Mouse (Mus musculus): ENCODE measurements around the gene Twist2. TPM values are rescaled to one million over a fixed set of nuclear protein-coding genes. Genes with fewer than 3 reads are reported as not detected.
A peak's percentile ranks its signal among the peaks of the same experiment; 100 is the strongest.

Gene Twist2
- polyA plus RNA-seq, 1 experiment = 1.9 TPM

DNA sequence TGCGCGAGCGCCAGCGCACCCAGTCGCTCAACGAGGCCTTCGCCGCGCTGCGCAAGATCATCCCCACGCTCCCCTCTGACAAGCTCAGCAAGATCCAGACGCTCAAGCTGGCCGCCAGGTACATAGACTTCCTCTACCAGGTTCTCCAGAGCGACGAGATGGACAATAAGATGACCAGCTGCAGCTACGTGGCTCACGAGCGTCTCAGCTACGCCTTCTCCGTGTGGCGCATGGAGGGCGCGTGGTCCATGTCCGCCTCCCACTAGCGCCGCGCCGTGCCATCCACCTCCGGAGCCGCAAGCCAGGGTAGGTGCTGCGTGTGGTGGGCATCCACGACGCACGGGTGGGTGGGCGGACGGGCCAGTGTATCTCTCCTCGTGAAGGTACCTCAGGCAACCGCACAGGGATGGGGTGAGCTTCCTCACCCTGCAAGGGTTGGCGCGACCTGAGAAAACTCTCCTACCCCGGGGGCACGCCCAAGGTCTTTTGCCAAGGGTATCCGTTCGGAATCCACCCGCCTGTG, 644 bp downstream of the Twist2 start:
- TF ChIP-seq POLR2A (IDR thresholded peaks at IDR 0.05; ENCODE audit: borderline replicate concordance, control insufficient read depth, low read depth, low read length) (no peak), CTCF (IDR thresholded peaks at IDR 0.05; ENCODE audit: control insufficient read depth, insufficient read depth, low read length) (no peak)
- 8% methylated on average over 45 of the region's 45 CpGs for WGBS
- no peak overlapping the region for H3K27ac ChIP-seq (ENCODE audit: control insufficient read depth, insufficient read depth, low read depth, low read length, poor library complexity)
- no peaks in the 10 kb centered on the region for H3K4me1 ChIP-seq (ENCODE audit: control insufficient read depth, insufficient read depth, low read length)
- H3K4me3 ChIP-seq (replicated peaks; ENCODE audit: control insufficient read depth, low read depth, low read length) = no peak overlapping the region

DNA sequence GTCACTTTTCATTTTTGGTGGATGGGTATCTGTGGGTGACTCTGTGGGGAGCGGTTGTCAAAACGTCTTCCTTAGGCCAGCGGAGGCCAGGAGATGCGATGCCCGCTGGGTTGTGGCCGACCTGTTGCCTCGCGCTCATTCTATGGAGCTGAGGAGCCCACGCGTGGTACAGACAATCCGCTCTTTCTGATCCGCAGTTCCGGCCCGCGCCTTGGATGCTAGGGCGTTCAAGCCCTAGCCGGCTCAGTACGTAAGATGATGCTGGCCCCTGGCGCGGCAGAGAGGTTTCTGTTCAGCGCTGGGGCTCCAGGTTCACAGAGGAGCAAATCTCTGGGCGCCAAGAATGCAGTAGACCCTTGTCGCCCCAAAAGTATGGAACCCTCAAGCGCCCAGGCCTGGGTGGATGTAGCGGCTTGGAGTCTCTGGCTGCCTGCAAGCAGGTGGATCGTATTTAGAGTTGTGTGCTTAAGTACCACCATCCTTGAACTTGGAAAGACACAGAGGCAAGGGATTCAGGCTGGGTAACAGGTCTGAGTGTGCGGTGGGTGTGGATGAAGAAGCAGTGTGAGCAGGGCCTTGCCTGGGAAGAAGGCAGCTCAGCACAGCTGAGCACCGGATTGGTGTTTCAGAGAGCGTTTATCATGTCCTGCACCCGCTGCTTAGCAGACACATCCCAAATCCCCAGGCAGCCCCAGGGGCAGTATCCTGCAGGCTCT, 1.3 kb downstream of the Twist2 start:
- Histone ChIP-seq H3K27ac (ENCODE audit: control insufficient read depth, insufficient read depth, low read depth, low read length, poor library complexity) (no peak overlapping the region), H3K4me1 (ENCODE audit: control insufficient read depth, insufficient read depth, low read length) (no peaks in the 10 kb centered on the region), H3K4me3 (replicated peaks; ENCODE audit: control insufficient read depth, low read depth, low read length) (no peak overlapping the region)
- TF ChIP-seq POLR2A (IDR thresholded peaks at IDR 0.05; ENCODE audit: borderline replicate concordance, control insufficient read depth, low read depth, low read length) (no peak), CTCF (IDR thresholded peaks at IDR 0.05; ENCODE audit: control insufficient read depth, insufficient read depth, low read length) (no peak)
- WGBS = 14% methylated on average over 30 of the region's 30 CpGs

DNA sequence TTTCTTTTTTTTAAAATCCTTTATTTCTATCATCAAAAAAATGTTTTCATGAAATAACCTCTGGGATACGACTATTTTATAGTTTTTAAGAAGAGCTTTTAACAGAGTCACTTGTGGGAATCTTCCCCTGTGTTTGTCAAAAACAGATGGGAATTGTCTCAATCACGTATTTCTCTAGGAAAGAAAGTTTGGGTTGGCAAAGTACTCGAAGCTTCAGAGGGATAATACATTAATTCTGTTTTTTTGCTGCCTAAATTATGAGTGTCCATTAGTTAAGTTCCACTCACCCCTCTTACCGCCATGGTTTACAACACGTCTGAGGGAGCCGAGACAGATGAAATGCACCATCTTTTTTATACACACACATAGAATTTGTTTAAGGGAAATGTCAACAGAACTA, 2.2 kb downstream of the Twist2 start:
- TF ChIP-seq POLR2A (IDR thresholded peaks at IDR 0.05; ENCODE audit: borderline replicate concordance, control insufficient read depth, low read depth, low read length) (no peak), CTCF (IDR thresholded peaks at IDR 0.05; ENCODE audit: control insufficient read depth, insufficient read depth, low read length) (no peak)
- H3K27ac ChIP-seq (ENCODE audit: control insufficient read depth, insufficient read depth, low read depth, low read length, poor library complexity) = no peak overlapping the region
- 69% methylated on average over 6 of the region's 6 CpGs for WGBS
- H3K4me1 ChIP-seq (ENCODE audit: control insufficient read depth, insufficient read depth, low read length) = no peaks in the 10 kb centered on the region
- no peak overlapping the region for H3K4me3 ChIP-seq (replicated peaks; ENCODE audit: control insufficient read depth, low read depth, low read length)

DNA sequence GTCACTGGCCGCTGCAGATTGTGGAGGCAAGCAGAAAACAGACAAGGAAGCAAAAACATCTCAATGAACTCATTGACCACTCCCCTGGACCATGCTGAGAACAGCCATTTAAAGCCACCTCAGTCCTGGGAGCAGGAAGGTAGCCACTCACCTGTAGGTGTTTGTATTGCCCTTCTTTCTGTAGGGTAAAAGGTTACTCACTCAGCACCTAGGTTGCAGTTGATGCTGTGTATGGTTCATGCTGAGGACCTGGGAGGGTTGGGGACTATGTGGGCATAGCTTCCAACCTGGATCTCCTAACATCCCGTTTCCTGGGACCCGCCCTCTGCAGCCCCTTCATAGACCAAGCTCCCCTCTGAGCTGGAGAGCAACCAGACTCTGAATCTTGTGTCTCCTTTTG, 14.8 kb downstream of the Twist2 start:
- H3K4me3 ChIP-seq (replicated peaks; ENCODE audit: control insufficient read depth, low read depth, low read length) = no peak overlapping the region
- WGBS = 54% methylated on average over 3 of the region's 3 CpGs
- H3K4me1 ChIP-seq (ENCODE audit: control insufficient read depth, insufficient read depth, low read length) = no peaks in the 10 kb centered on the region
- no peak for TF ChIP-seq POLR2A (IDR thresholded peaks at IDR 0.05; ENCODE audit: borderline replicate concordance, control insufficient read depth, low read depth, low read length)
- H3K27ac ChIP-seq (ENCODE audit: control insufficient read depth, insufficient read depth, low read depth, low read length, poor library complexity) = no peak overlapping the region

DNA sequence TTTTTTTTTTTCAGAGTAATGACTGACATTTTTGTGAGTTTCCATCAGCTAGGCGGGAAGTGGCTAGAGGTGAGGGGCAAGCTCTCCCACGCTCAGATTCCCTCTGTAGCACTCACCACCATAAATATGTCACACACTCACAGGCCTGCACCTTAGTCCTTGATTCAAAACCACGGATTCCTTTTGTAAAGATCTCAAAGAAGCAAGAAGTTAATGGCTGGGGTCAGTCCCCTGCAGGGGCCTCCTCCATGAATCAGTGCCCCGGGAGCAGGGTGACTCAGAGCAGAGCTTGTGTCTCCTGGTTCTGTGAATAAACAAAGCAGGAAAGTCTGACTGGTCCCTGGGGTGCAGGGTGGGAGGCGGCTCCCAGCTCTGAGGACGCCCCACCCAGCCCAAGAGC, 15.3 kb downstream of the Twist2 start:
- H3K27ac ChIP-seq (ENCODE audit: control insufficient read depth, insufficient read depth, low read depth, low read length, poor library complexity) = no peak overlapping the region
- no peaks in the 10 kb centered on the region for H3K4me1 ChIP-seq (ENCODE audit: control insufficient read depth, insufficient read depth, low read length)
- 20% methylated on average over 6 of the region's 6 CpGs for WGBS
- TF ChIP-seq POLR2A (IDR thresholded peaks at IDR 0.05; ENCODE audit: borderline replicate concordance, control insufficient read depth, low read depth, low read length) = no peak
- no peak for TF ChIP-seq CTCF (IDR thresholded peaks at IDR 0.05; ENCODE audit: control insufficient read depth, insufficient read depth, low read length)
- H3K4me3 ChIP-seq (replicated peaks; ENCODE audit: control insufficient read depth, low read depth, low read length) = no peak overlapping the region

DNA sequence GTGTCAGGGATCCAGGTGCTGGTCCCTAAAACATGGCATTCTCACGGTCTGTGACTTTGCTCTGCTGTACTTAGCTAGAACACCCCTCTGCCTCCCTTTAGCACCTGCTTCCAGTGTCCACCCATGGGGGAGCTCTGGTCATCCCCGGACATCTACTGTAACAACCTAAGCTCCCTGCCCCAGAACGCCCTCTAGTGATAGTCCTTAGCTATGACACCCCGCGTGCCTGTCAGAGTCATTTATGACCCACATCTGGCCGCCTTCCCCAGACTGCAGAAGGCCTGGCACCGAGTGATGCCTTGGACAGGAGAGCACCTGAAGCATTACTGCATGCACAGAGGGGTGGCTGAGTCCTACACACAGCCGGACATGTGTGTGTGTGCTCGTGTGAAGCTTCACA, 18.0 kb downstream of the Twist2 start:
- 52% methylated on average over 9 of the region's 9 CpGs for WGBS
- H3K27ac ChIP-seq (ENCODE audit: control insufficient read depth, insufficient read depth, low read depth, low read length, poor library complexity) = no peak overlapping the region
- TF ChIP-seq CTCF (IDR thresholded peaks at IDR 0.05; ENCODE audit: control insufficient read depth, insufficient read depth, low read length) = peak; percentile 22; the same call in 1 of the 2 replicates
- TF ChIP-seq POLR2A (IDR thresholded peaks at IDR 0.05; ENCODE audit: borderline replicate concordance, control insufficient read depth, low read depth, low read length) = no peak
- no peak overlapping the region for H3K4me3 ChIP-seq (replicated peaks; ENCODE audit: control insufficient read depth, low read depth, low read length)
- no peaks in the 10 kb centered on the region for H3K4me1 ChIP-seq (ENCODE audit: control insufficient read depth, insufficient read depth, low read length)

DNA sequence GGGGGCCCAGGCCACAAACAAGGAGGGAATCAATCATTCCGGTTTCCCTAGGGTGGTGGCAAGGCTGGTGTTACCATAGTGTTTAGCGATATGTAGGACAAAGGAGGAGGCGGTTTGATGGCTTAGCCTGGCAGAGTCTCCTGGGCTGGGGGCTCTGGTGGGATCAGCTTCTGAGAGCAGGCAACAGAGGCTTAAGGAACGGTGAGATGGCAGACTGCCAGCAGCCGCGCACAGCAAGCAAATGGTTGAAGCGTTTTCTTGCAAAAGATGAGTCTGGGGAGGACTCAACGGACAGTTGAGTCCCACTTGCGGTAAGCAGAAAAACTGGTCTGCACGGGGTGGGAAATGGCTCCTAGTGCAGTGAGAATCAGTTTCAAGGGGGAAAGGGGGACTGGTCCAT, 19.3 kb downstream of the Twist2 start:
- no peak for TF ChIP-seq POLR2A (IDR thresholded peaks at IDR 0.05; ENCODE audit: borderline replicate concordance, control insufficient read depth, low read depth, low read length)
- TF ChIP-seq CTCF (IDR thresholded peaks at IDR 0.05; ENCODE audit: control insufficient read depth, insufficient read depth, low read length) = no peak
- 79% methylated on average over 10 of the region's 10 CpGs for WGBS

DNA sequence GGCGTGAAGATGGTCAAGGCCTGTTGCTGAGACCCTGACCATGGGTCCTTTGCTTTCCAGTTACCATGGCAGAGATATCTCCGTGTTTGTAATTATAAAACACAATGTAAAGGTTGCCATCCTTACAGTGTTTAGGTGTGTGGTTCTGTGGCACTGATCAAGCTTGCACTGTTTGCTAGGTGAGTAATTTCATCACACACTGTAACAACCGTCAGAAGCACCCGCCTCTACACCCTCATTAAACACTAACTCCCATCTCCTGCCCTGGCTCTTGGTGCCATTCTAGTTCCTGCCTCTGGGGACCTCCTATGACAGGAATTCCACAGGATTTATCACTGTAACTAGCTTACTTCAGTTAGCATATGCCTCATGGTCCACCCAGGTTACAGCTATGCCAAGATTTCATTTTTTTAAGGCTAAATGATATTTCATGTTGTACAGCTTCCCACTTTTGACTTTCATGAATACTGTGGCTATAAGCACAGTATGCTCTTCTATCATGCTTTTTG, 21.1 kb downstream of the Twist2 start:
- 73% methylated on average over 4 of the region's 4 CpGs for WGBS
- H3K4me3 ChIP-seq (replicated peaks; ENCODE audit: control insufficient read depth, low read depth, low read length) = no peak overlapping the region
- no peak for TF ChIP-seq CTCF (IDR thresholded peaks at IDR 0.05; ENCODE audit: control insufficient read depth, insufficient read depth, low read length)
- TF ChIP-seq POLR2A (IDR thresholded peaks at IDR 0.05; ENCODE audit: borderline replicate concordance, control insufficient read depth, low read depth, low read length) = no peak
- H3K4me1 ChIP-seq (ENCODE audit: control insufficient read depth, insufficient read depth, low read length) = no peaks in the 10 kb centered on the region
- H3K27ac ChIP-seq (ENCODE audit: control insufficient read depth, insufficient read depth, low read depth, low read length, poor library complexity) = no peak overlapping the region

More for the DNA sequence above, 19.3 kb downstream of the Twist2 start:
- Histone ChIP-seq H3K4me3 (replicated peaks; ENCODE audit: control insufficient read depth, low read depth, low read length) (no peak overlapping the region), H3K4me1 (ENCODE audit: control insufficient read depth, insufficient read depth, low read length) (no peaks in the 10 kb centered on the region), H3K27ac (ENCODE audit: control insufficient read depth, insufficient read depth, low read depth, low read length, poor library complexity) (no peak overlapping the region)

Measured in bone marrow, adult 2 months (tissue).